Mouse (Mus musculus) hindbrain, embryonic 14.5 days (tissue): ENCODE results near the gene Adam10. TPM values are rescaled to one million over a fixed set of nuclear protein-coding genes. Genes with fewer than 3 reads are reported as not detected.

Source experiments
- ATAC-seq: fragments of 200-750 bp; cut with Nextera tagmentation; 2 replicates; pipeline ENCODE4 v1.8.0; 2017; ENCODE audit warnings: moderate number of reproducible peaks, mild to moderate bottlenecking, moderate TSS enrichment, moderate library complexity; ENCODE audit not compliant: low FRiP score
- DNase-seq: peaks from one replicate; pipeline ENCODE4 v3.0.0-alpha.2; 2015; ENCODE audit warnings: low spot score
- H3K27ac ChIP-seq: fragments of 300-500 bp; sonication (generic); 2 replicates; pipeline ENCODE4 v1.5.1; 2014; ENCODE audit warnings: mild to moderate bottlenecking, moderate library complexity
- H3K27me3 ChIP-seq: fragments of 300-500 bp; sonication (generic); 2 replicates; pipeline ENCODE4 v1.6.1; 2014; ENCODE audit warnings: mild to moderate bottlenecking, low read length, mixed read lengths; ENCODE audit not compliant: control insufficient read depth, insufficient read depth
- H3K36me3 ChIP-seq: fragments of 300-500 bp; sonication (generic); replicated peaks from 2 replicates; pipeline ENCODE4 v1.6.1; 2014; ENCODE audit not compliant: control insufficient read depth, insufficient read depth
- H3K4me1 ChIP-seq: fragments of 300-500 bp; sonication (generic); replicated peaks from 2 replicates; pipeline ENCODE4 v1.6.1; 2014; ENCODE audit warnings: antibody characterized with exemption, low read length, mixed read lengths; ENCODE audit not compliant: control insufficient read depth, insufficient read depth
- H3K4me2 ChIP-seq: fragments of 300-500 bp; sonication (generic); replicated peaks from 2 replicates; pipeline ENCODE4 v1.6.1; 2014; ENCODE audit warnings: mild to moderate bottlenecking, moderate library complexity
- H3K4me3 ChIP-seq: fragments of 300-500 bp; sonication (generic); replicated peaks from 2 replicates; pipeline ENCODE4 v1.5.1; 2014; ENCODE audit warnings: mild to moderate bottlenecking, low read length
- H3K9ac ChIP-seq: fragments of 300-500 bp; sonication (generic); 2 replicates; pipeline ENCODE4 v1.6.1; 2014
- H3K9me3 ChIP-seq: fragments of 300-500 bp; sonication (generic); 2 replicates; pipeline ENCODE4 v1.6.1; 2016; ENCODE audit warnings: low read length; ENCODE audit not compliant: control insufficient read depth
- WGBS: fragments of 180-500 bp; shearing (Covaris S2); extraction: QIAGEN DNeasy Blood & Tissue Kit; methylation state at CpG from one replicate; pipeline ENCODE4 v1.1.7; 2014; 5-methylcytosine and 5-hydroxymethylcytosine counted together
- polyA plus RNA-seq: library from polyadenylated mRNA; unstranded; fragments of >200 nt; fragmentation: Nextera tagmentation; extraction: Ambion mirVana; gene quantifications from 2 replicates; pipeline ENCODE4 v1.2.1, GENCODE M21; 2014

Adam10 gene
- polyA plus RNA-seq, 1 experiment from 2014 or later, result 56.2 TPM

- no peak overlapping the region for H3K4me3 ChIP-seq
- H3K27ac ChIP-seq, result no peak overlapping the region
- H3K4me2 ChIP-seq, result no peak overlapping the region
- DNase-seq (no peak), ATAC-seq (no peak)
- H3K4me1 ChIP-seq, result no peaks in the 10 kb centered on the region
- H3K36me3 ChIP-seq, result no peaks in the 10 kb centered on the region
- H3K9ac ChIP-seq, result no peak overlapping the region
- H3K9me3 ChIP-seq, result no peaks in the 10 kb centered on the region
- WGBS, result 64% methylated on average over 2 of the region's 2 CpGs
- no peaks in the 10 kb centered on the region for H3K27me3 ChIP-seq
Observed at GRCm38 (mm10) chr9:70795439-70795757, 116.6 kb downstream of the Adam10 start.

- Histone ChIP-seq H3K27me3 (no peaks in the 10 kb centered on the region), H3K36me3 (no peaks in the 10 kb centered on the region), H3K9me3 (no peaks in the 10 kb centered on the region), H3K9ac (no peak overlapping the region), H3K4me1 (peaks cover 6% of the 10 kb centered on the region; the same call in 1 of the 2 replicates), H3K27ac (no peak overlapping the region), H3K4me3 (no peak overlapping the region), H3K4me2 (no peak overlapping the region)
- WGBS, result 57% methylated on average over 8 of the region's 8 CpGs
- ATAC-seq (no peak), DNase-seq (no peak)
Observed at GRCm38 (mm10) chr9:70800588-70801315, 122.0 kb downstream of the Adam10 start.

DNA sequence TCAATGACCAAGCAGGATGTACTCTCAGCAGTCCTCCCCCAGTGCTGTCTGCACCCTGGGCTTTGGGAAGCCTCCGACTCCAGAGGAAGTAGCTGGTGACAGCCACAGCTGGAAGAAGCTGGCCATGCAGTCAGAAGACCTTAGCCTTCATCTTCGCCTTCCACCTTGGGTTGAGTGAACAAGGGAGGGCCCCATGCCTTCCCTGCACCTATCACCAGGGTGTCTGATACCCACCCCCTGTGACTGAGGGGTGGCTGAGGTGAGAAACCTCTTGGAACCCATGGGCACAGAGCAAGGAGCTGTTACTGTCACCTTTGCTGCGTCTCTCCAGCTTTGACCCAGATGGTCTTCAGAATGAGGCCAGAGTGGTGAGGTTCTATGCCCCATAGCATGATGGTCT is 123.0 kb downstream of the Adam10 start:
- Histone ChIP-seq H3K9me3 (no peaks in the 10 kb centered on the region), H3K4me2 (no peak overlapping the region), H3K36me3 (no peaks in the 10 kb centered on the region), H3K4me3 (no peak overlapping the region), H3K4me1 (peaks cover 6% of the 10 kb centered on the region; the same call in 1 of the 2 replicates), H3K9ac (no peak overlapping the region), H3K27ac (no peak overlapping the region), H3K27me3 (no peaks in the 10 kb centered on the region)
- ATAC-seq, result no peak
- DNase-seq, result no peak
- WGBS, result 96% methylated on average over 3 of the region's 3 CpGs

DNA sequence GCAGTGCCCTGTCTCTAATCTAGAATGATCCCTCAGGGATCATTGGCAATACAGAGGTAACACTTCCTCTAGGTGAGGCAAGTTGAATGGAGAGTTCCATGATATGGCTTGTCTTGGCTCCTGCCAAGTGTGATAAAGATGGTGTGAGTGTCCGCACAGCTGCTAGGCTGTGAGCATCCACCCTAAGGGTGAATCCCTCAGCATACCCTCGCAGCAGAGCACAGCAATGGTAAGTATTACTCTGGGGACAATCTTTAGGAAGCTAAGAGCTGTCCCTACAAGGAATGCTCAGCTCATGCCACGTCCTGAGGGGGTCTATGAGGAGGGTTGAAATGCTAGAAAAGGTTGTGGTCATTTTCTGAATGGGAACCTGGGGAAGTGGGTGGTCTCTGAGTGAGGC is 124.0 kb downstream of the Adam10 start:
- 82% methylated on average over 3 of the region's 3 CpGs for WGBS
- no peaks in the 10 kb centered on the region for H3K9me3 ChIP-seq
- H3K27me3 ChIP-seq, result no peaks in the 10 kb centered on the region
- no peaks in the 10 kb centered on the region for H3K36me3 ChIP-seq
- H3K27ac ChIP-seq, result no peak overlapping the region
- H3K4me1 ChIP-seq, result peaks cover 6% of the 10 kb centered on the region; the same call in 1 of the 2 replicates
- no peak overlapping the region for H3K9ac ChIP-seq
- H3K4me3 ChIP-seq, result no peak overlapping the region
- DNase-seq (no peak), ATAC-seq (no peak)
- H3K4me2 ChIP-seq, result no peak overlapping the region

- Histone ChIP-seq H3K9ac (no peak overlapping the region), H3K36me3 (no peaks in the 10 kb centered on the region), H3K9me3 (no peaks in the 10 kb centered on the region), H3K4me1 (peaks cover under 1% of the 10 kb centered on the region; the same call in 1 of the 2 replicates), H3K27me3 (no peaks in the 10 kb centered on the region), H3K4me3 (no peak overlapping the region), H3K4me2 (no peak overlapping the region), H3K27ac (no peak overlapping the region)
- ATAC-seq, result no peak
- no peak for DNase-seq
- 53% methylated on average over 1 of the region's 1 CpGs for WGBS
Observed at GRCm38 (mm10) chr9:70806069-70806468, 127.3 kb downstream of the Adam10 start.

GRCm38 (mm10) chr9:70807714-70808113 is 128.9 kb downstream of the Adam10 start:
- no peak for ATAC-seq
- 58% methylated on average over 11 of the region's 11 CpGs for WGBS

DNA sequence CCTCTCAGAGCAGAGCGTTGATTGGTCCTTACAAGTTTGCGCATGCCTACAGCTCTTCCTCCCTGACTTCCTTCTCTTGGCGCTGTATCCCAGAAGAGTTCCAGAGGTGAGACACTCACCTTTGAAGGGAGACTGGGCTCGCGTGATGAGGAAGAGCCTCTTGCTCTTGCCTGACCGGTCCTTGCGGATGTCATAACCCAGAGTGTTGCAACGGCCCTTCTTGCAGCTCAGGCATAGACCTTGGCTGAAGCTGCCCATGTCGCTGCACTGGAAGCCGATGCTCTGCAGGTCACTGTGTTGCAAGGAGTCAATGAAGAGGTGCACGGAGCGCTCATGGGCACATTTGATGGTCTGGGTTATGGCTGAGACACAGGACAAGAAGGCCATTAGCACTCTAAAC is 133.8 kb downstream of the Adam10 start:
- H3K27ac ChIP-seq, result no peak overlapping the region
- no peaks in the 10 kb centered on the region for H3K36me3 ChIP-seq
- no peak overlapping the region for H3K4me2 ChIP-seq
- no peak overlapping the region for H3K9ac ChIP-seq
- H3K9me3 ChIP-seq, result no peaks in the 10 kb centered on the region
- H3K27me3 ChIP-seq, result no peaks in the 10 kb centered on the region
- H3K4me3 ChIP-seq, result no peak overlapping the region
- H3K4me1 ChIP-seq, result peaks cover 12% of the 10 kb centered on the region
- WGBS, result 96% methylated on average over 12 of the region's 12 CpGs
- DNase-seq (no peak), ATAC-seq (no peak)

More at GRCm38 (mm10) chr9:70807714-70808113, 128.9 kb downstream of the Adam10 start:
- no peak overlapping the region for H3K4me2 ChIP-seq
- no peaks in the 10 kb centered on the region for H3K9me3 ChIP-seq
- DNase-seq, result no peak
- no peaks in the 10 kb centered on the region for H3K4me1 ChIP-seq
- no peak overlapping the region for H3K27ac ChIP-seq
- no peak overlapping the region for H3K9ac ChIP-seq
- no peaks in the 10 kb centered on the region for H3K36me3 ChIP-seq
- no peaks in the 10 kb centered on the region for H3K27me3 ChIP-seq
- no peak overlapping the region for H3K4me3 ChIP-seq

- Histone ChIP-seq H3K9me3 (no peaks in the 10 kb centered on the region), H3K27ac (peak overlapping the region; percentile 41; the same call in 1 of the 2 replicates), H3K4me2 (no peak overlapping the region), H3K36me3 (no peaks in the 10 kb centered on the region), H3K9ac (no peak overlapping the region), H3K27me3 (no peaks in the 10 kb centered on the region), H3K4me3 (no peak overlapping the region), H3K4me1 (peaks cover 15% of the 10 kb centered on the region)
- DNase-seq, result no peak
- 60% methylated on average over 14 of the region's 14 CpGs for WGBS
- no peak for ATAC-seq
Observed at GRCm38 (mm10) chr9:70816701-70817305, 138.0 kb downstream of the Adam10 start.

GRCm38 (mm10) chr9:70817396-70817795 is 138.6 kb downstream of the Adam10 start:
- Histone ChIP-seq H3K27me3 (no peaks in the 10 kb centered on the region), H3K4me1 (peaks cover 15% of the 10 kb centered on the region), H3K27ac (peak overlapping the region; percentile 41), H3K4me3 (no peak overlapping the region), H3K9ac (no peak overlapping the region), H3K36me3 (no peaks in the 10 kb centered on the region), H3K4me2 (no peak overlapping the region), H3K9me3 (no peaks in the 10 kb centered on the region)
- 7% methylated on average over 1 of the region's 1 CpGs for WGBS
- no peak for DNase-seq
- ATAC-seq, result no peak
